Mouse (Mus musculus) liver, embryonic 16.5 days (tissue): ENCODE measurements around the gene Tnfrsf22. TPM values are rescaled to one million over a fixed set of nuclear protein-coding genes. Genes with fewer than 3 reads are reported as not detected.
A peak's percentile ranks its signal among the peaks of the same experiment; 100 is the strongest.
"Not testable (repeated sequence)": the region's sequence is repeated elsewhere in the genome, so short reads cannot be mapped to it uniquely, and the experiment has no call there.

Source experiments
- ATAC-seq: fragments of 200-750 bp; cut with Nextera tagmentation; 2 replicates; pipeline ENCODE4 v1.8.0; 2017; ENCODE audit warnings: low read depth, mild to moderate bottlenecking, moderate number of reproducible peaks, moderate library complexity
- H3K27ac ChIP-seq: fragments of 300-500 bp; sonication (generic); 2 replicates; pipeline ENCODE4 v1.5.1; 2014; ENCODE audit warnings: mild to moderate bottlenecking, low read length
- H3K27me3 ChIP-seq: fragments of 300-500 bp; sonication (generic); 2 replicates; pipeline ENCODE4 v1.6.1; 2014; ENCODE audit warnings: low read depth, low read length, mixed read lengths; ENCODE audit not compliant: control insufficient read depth, insufficient read depth
- H3K36me3 ChIP-seq: fragments of 300-500 bp; sonication (generic); 2 replicates; pipeline ENCODE4 v1.6.1; 2014; ENCODE audit warnings: mild to moderate bottlenecking; ENCODE audit not compliant: control insufficient read depth, insufficient read depth
- H3K4me1 ChIP-seq: fragments of 300-500 bp; sonication (generic); 2 replicates; pipeline ENCODE4 v1.6.1; 2014; ENCODE audit warnings: low read depth, low read length, mixed read lengths; ENCODE audit not compliant: control insufficient read depth
- H3K4me2 ChIP-seq: fragments of 300-500 bp; sonication (generic); 2 replicates; pipeline ENCODE4 v1.6.1; 2014; ENCODE audit warnings: low read depth, low read length, mixed read lengths
- H3K4me3 ChIP-seq: fragments of 300-500 bp; sonication (generic); 2 replicates; pipeline ENCODE4 v1.5.1; 2014; ENCODE audit warnings: low read depth, mild to moderate bottlenecking, low read length
- H3K9ac ChIP-seq: fragments of 300-500 bp; sonication (generic); 2 replicates; pipeline ENCODE4 v1.6.1; 2014; ENCODE audit warnings: low read depth, low read length
- H3K9me3 ChIP-seq: fragments of 300-500 bp; sonication (generic); replicated peaks from 2 replicates; pipeline ENCODE4 v1.6.1; 2016; ENCODE audit warnings: low read length; ENCODE audit not compliant: control insufficient read depth
- WGBS: fragments of 180-500 bp; shearing (Covaris S2); extraction: QIAGEN DNeasy Blood & Tissue Kit; methylation state at CpG from one replicate; pipeline ENCODE4 v1.1.7; 2014; ENCODE audit not compliant: insufficient replicate concordance; 5-methylcytosine and 5-hydroxymethylcytosine counted together
- polyA plus RNA-seq: library from polyadenylated mRNA; unstranded; fragments of >200 nt; fragmentation: Nextera tagmentation; extraction: Ambion mirVana; gene quantifications from 2 replicates; pipeline ENCODE4 v1.2.1, GENCODE M21; 2015

Tnfrsf22 gene
- polyA plus RNA-seq, 1 experiment from 2014 or later: 0.53 TPM

DNA sequence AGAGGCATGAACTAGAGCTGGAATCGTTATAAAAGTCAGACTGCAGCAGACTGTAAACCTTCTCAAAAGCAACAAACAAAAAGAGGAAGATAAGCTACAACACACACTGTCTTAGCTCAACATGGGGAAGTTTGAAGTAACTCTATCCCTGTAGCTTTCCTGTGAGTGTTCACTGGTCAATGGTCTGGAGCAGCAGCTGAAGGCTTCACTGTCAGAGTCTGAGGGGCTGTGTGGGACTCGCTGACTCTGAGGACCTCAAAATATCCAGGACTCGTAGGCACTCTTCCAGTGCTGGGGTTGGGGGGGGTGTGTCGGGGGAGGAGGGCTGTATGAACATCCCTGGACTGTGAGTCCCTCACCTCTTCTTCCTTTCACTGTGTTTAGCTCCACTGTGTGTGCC is 36.7 kb upstream of the Tnfrsf22 start:
- ATAC-seq, H3K9ac ChIP-seq, H3K4me2 ChIP-seq, H3K36me3 ChIP-seq, H3K27me3 ChIP-seq, H3K4me1 ChIP-seq, H3K9me3 ChIP-seq, H3K4me3 ChIP-seq, H3K27ac ChIP-seq: not testable (repeated sequence)
- WGBS: 14% methylated on average over 4 of the region's 4 CpGs

DNA sequence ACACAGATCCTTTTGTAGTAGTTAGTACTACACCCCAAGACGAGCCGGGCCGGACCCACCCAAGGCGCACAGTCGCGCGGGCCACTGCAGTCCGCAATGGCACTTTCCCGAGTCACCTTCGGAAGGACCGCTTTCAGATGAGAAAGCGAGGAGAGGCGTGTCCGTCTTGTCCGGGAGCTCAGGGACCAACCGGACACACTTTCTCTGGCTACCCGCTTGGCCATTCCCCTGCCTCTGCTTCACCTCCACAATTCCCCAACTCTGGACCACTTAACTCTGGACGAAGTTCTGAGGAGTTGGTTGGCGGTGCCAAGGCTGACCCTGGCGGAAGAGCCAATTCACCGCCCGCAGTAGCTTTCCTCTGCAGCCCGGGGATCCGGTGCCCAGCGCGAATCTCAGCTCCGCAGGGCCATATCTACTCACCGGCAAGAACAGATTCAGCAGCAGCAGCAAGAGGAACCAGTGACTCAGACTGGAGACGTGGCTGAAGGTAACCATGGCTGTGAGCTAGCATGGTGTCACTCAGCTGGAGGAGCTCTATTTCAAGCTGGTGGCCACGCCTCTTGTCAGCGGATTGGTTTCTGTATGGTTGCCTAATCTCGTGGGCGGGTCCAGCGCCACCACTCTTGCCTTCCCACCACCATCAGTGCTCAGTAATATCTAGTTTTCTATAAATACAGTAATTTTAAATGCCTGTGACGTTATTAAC is 36.1 kb upstream of the Tnfrsf22 start, which contains the start of gene Tnfrsf23:
TSS of gene Tnfrsf23 (minus strand) at position 514 of the 709 bp plus-strand sequence.
- peak; percentile 80 for ATAC-seq
- Histone ChIP-seq H3K9ac (no peak within 1 kb of the TSS), H3K27me3 (peaks cover 3% of the 10 kb centered on the region; the same call in 1 of the 2 replicates), H3K4me3 (peak within 1 kb of the TSS; percentile 54), H3K9me3 (no peaks in the 10 kb centered on the region), H3K4me1 (no peaks in the 10 kb centered on the region), H3K4me2 (peak within 1 kb of the TSS; percentile 66), H3K36me3 (no peaks in the 10 kb centered on the region), H3K27ac (no peak within 1 kb of the TSS)
- 3% methylated on average over 35 of the region's 35 CpGs for WGBS

DNA sequence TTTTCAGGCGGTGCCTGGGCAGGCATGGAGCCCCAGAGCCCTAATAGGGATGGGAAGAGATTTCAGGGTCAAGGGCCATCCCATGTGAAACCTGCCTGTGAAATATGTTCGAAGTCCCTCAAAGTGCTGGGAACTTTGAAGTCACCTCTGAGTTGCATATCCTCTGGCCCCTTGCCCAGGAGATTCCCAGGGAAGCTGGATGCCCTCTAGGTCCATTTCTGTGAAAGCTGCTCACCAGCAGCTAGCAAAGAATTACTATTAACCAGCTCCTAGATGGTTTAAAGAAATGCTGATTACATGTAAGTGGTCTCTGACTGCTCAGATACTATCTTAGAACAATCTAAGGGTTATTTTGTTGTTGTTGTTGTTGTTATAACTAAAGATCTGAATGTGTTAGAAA is 35.1 kb upstream of the Tnfrsf22 start:
- H3K36me3 ChIP-seq, H3K9me3 ChIP-seq, H3K4me1 ChIP-seq, H3K27me3 ChIP-seq, H3K4me3 ChIP-seq, H3K27ac ChIP-seq, H3K4me2 ChIP-seq, H3K9ac ChIP-seq, ATAC-seq: not testable (repeated sequence)
- 83% methylated on average over 1 of the region's 2 CpGs for WGBS

- WGBS: 45% methylated on average over 1 of the region's 1 CpGs
- H3K9me3 ChIP-seq: no peaks in the 10 kb centered on the region
Measured at GRCm38 (mm10) chr7:143681566-143681965, 32.1 kb upstream of the Tnfrsf22 start.

GRCm38 (mm10) chr7:143680836-143681235 is 31.4 kb upstream of the Tnfrsf22 start:
- not testable (repeated sequence) for H3K27me3 ChIP-seq, H3K4me3 ChIP-seq, H3K4me2 ChIP-seq, H3K36me3 ChIP-seq, ATAC-seq, H3K27ac ChIP-seq, H3K4me1 ChIP-seq, H3K9ac ChIP-seq, H3K9me3 ChIP-seq
- WGBS: 29% methylated on average over 2 of the region's 2 CpGs

More at GRCm38 (mm10) chr7:143681566-143681965, 32.1 kb upstream of the Tnfrsf22 start:
- H3K27me3 ChIP-seq: peaks cover 3% of the 10 kb centered on the region; the same call in 1 of the 2 replicates
- no peak for ATAC-seq
- no peaks in the 10 kb centered on the region for H3K4me1 ChIP-seq
- H3K4me3 ChIP-seq: no peak overlapping the region
- H3K27ac ChIP-seq: no peak overlapping the region
- H3K4me2 ChIP-seq: no peak overlapping the region
- H3K9ac ChIP-seq: no peak overlapping the region
- no peaks in the 10 kb centered on the region for H3K36me3 ChIP-seq

GRCm38 (mm10) chr7:143679650-143680049 is 30.2 kb upstream of the Tnfrsf22 start:
- not testable (repeated sequence) for H3K27ac ChIP-seq, H3K4me1 ChIP-seq, H3K9ac ChIP-seq, H3K4me2 ChIP-seq, H3K9me3 ChIP-seq, ATAC-seq, H3K27me3 ChIP-seq, H3K4me3 ChIP-seq, H3K36me3 ChIP-seq
- WGBS: 56% methylated on average over 2 of the region's 2 CpGs

DNA sequence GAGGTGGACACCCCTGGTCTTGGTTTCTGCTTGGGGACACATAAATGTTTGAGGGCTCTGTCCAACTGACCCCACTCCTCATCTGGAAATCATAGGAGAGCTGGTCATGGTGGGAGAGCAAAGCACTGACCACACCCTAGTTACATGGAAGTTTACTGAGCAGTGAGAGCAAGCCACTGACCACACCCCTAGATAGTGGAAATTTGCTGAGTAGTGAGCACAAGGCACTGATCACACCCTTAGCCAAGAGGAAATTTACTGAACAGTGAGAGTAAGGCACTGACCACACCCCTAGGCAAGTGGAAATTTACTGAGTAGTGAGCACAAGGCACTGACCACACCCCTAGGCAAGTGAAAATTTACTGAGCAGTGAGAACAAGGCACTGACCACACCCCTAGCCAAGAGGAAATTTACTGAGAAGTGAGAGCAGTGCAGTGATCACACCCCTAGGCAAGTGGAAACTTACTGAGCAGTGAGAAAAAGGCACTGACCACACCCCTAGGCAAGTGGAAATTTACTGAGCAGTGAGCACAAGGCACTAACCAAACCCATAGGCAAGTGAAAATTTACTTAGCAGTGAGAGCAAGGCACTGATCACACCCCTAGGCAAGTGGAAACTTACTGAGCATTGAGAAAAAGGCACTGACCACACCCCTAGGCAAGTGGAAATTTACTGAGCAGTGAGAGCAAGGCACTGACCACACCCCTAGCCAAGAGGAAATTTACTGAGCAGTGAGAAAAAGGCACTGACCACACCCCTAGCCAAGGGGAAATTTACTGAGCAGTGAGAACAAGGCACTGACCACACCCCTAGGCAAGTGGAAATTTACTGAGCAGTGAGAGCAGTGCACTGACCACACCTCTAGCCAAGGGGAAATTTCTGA is 17.2 kb upstream of the Tnfrsf22 start:
- Histone ChIP-seq H3K27me3 (no peaks in the 10 kb centered on the region), H3K4me2 (no peak overlapping the region), H3K9me3 (no peaks in the 10 kb centered on the region), H3K27ac (no peak overlapping the region), H3K36me3 (no peaks in the 10 kb centered on the region), H3K4me1 (no peaks in the 10 kb centered on the region; the same call in 1 of the 2 replicates), H3K9ac (no peak overlapping the region), H3K4me3 (no peak overlapping the region)
- no peak for ATAC-seq

GRCm38 (mm10) chr7:143663470-143663869 is 14.0 kb upstream of the Tnfrsf22 start:
- no peaks in the 10 kb centered on the region for H3K9me3 ChIP-seq
- H3K4me1 ChIP-seq: no peaks in the 10 kb centered on the region; the same call in 1 of the 2 replicates
- ATAC-seq: no peak
- H3K36me3 ChIP-seq: no peaks in the 10 kb centered on the region
- WGBS: 50% methylated on average over 2 of the region's 2 CpGs
- H3K27ac ChIP-seq: no peak overlapping the region
- no peak overlapping the region for H3K4me2 ChIP-seq
- no peak overlapping the region for H3K9ac ChIP-seq
- H3K27me3 ChIP-seq: no peaks in the 10 kb centered on the region
- H3K4me3 ChIP-seq: no peak overlapping the region

- Histone ChIP-seq H3K27ac (no peak overlapping the region), H3K9ac (no peak overlapping the region), H3K4me1 (no peaks in the 10 kb centered on the region), H3K27me3 (no peaks in the 10 kb centered on the region), H3K4me2 (no peak overlapping the region), H3K36me3 (no peaks in the 10 kb centered on the region), H3K9me3 (no peaks in the 10 kb centered on the region), H3K4me3 (no peak overlapping the region)
- no peak for ATAC-seq
Measured at GRCm38 (mm10) chr7:143660797-143661196, 11.3 kb upstream of the Tnfrsf22 start.
